Mouse (Mus musculus): ENCODE measurements at regions not wholly inside any gene's neighbourhood (a gene's known extent, or its start where the extent isn't known, plus 50 kb on each side); places are given as distances from the start of the nearest gene placed in this dataset.

GRCm38 (mm10) chr4:153236680-153237079 lies 245.9 kb downstream of the Ajap1 start:
- DNase-seq (ENCODE audit: low spot score) (no peak), ATAC-seq (ENCODE audit: extremely low read depth, insufficient number of reproducible peaks, low FRiP score, poor library complexity, severe bottlenecking) (no peak)
- no peaks in the 10 kb centered on the region for H3K36me3 ChIP-seq (replicated peaks)
- H3K27me3 ChIP-seq (ENCODE audit: insufficient read depth, low read length), result no peaks in the 10 kb centered on the region
- peaks cover 83% of the 10 kb centered on the region for H3K9me3 ChIP-seq (replicated peaks)
- no peaks in the 10 kb centered on the region for H3K4me1 ChIP-seq (ENCODE audit: insufficient read depth, low read depth, low read length)
- no peak overlapping the region for H3K4me3 ChIP-seq (ENCODE audit: low read depth, low read length)
- TF ChIP-seq TAL1 (conservative IDR thresholded peaks at IDR 0.05; ENCODE audit: low read depth, low read length) (no peak), CTCF (IDR thresholded peaks at IDR 0.05; ENCODE audit: low read depth, low read length) (no peak), POLR2AphosphoS5 (IDR thresholded peaks at IDR 0.05; ENCODE audit: insufficient replicate concordance, low read depth, low read length) (no peak), GATA1 (IDR thresholded peaks at IDR 0.05; ENCODE audit: borderline replicate concordance, low read length) (no peak), GATA2 (IDR thresholded peaks at IDR 0.05; ENCODE audit: borderline replicate concordance, low read depth, low read length) (no peak)

- TF ChIP-seq POLR2AphosphoS5 (IDR thresholded peaks at IDR 0.05; ENCODE audit: insufficient replicate concordance, low read depth, low read length) (no peak), GATA2 (IDR thresholded peaks at IDR 0.05; ENCODE audit: borderline replicate concordance, low read depth, low read length) (no peak), TAL1 (conservative IDR thresholded peaks at IDR 0.05; ENCODE audit: low read depth, low read length) (no peak), CTCF (IDR thresholded peaks at IDR 0.05; ENCODE audit: low read depth, low read length) (no peak), GATA1 (IDR thresholded peaks at IDR 0.05; ENCODE audit: borderline replicate concordance, low read length) (no peak)
- H3K36me3 ChIP-seq (replicated peaks), result no peaks in the 10 kb centered on the region
- no peak overlapping the region for H3K4me3 ChIP-seq (ENCODE audit: low read depth, low read length)
- DNase-seq (ENCODE audit: low spot score) (no peak), ATAC-seq (ENCODE audit: extremely low read depth, insufficient number of reproducible peaks, low FRiP score, poor library complexity, severe bottlenecking) (no peak)
- peaks cover 82% of the 10 kb centered on the region for H3K9me3 ChIP-seq (replicated peaks)
- H3K27me3 ChIP-seq (ENCODE audit: insufficient read depth, low read length), result no peaks in the 10 kb centered on the region
- no peaks in the 10 kb centered on the region for H3K4me1 ChIP-seq (ENCODE audit: insufficient read depth, low read depth, low read length)
Observed at GRCm38 (mm10) chr4:153233762-153234161, 248.8 kb downstream of the Ajap1 start.

DNA sequence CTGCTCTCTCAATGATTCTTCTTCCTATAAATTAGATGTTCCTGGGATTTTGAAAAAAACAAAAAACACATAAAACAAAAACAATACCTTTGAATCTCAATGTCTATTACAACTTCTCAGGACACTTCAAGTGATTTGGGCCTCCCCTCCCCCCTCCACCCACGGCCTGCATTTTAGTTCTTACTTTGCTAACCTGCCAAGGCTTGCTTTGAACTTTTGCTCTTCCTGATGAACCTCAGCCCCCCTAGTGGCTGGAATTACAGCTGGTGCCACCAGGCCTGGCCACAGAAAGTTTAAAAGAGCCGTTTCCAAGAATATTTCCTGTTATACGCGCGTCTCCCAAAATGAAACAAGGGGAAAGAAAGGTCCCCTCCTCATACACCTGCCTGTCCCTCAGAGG lies 253.4 kb downstream of the Ajap1 start:
- TF ChIP-seq GATA1 (IDR thresholded peaks at IDR 0.05; ENCODE audit: borderline replicate concordance, low read length) (no peak), GATA2 (IDR thresholded peaks at IDR 0.05; ENCODE audit: borderline replicate concordance, low read depth, low read length) (no peak), CTCF (IDR thresholded peaks at IDR 0.05; ENCODE audit: low read depth, low read length) (no peak), TAL1 (conservative IDR thresholded peaks at IDR 0.05; ENCODE audit: low read depth, low read length) (no peak), POLR2AphosphoS5 (IDR thresholded peaks at IDR 0.05; ENCODE audit: insufficient replicate concordance, low read depth, low read length) (no peak)
- DNase-seq (ENCODE audit: low spot score) (no peak), ATAC-seq (ENCODE audit: extremely low read depth, insufficient number of reproducible peaks, low FRiP score, poor library complexity, severe bottlenecking) (no peak)
- no peaks in the 10 kb centered on the region for H3K36me3 ChIP-seq (replicated peaks)
- peaks cover 84% of the 10 kb centered on the region for H3K9me3 ChIP-seq (replicated peaks)
- H3K27me3 ChIP-seq (ENCODE audit: insufficient read depth, low read length), result no peaks in the 10 kb centered on the region
- H3K4me1 ChIP-seq (ENCODE audit: insufficient read depth, low read depth, low read length), result no peaks in the 10 kb centered on the region
- no peak overlapping the region for H3K4me3 ChIP-seq (ENCODE audit: low read depth, low read length)

- Histone ChIP-seq H3K4me3 (ENCODE audit: low read depth, low read length) (no peak overlapping the region), H3K4me1 (ENCODE audit: insufficient read depth, low read depth, low read length) (no peaks in the 10 kb centered on the region), H3K36me3 (replicated peaks) (no peaks in the 10 kb centered on the region), H3K9me3 (replicated peaks) (peaks cover 85% of the 10 kb centered on the region), H3K27me3 (ENCODE audit: insufficient read depth, low read length) (no peaks in the 10 kb centered on the region)
- TF ChIP-seq TAL1 (conservative IDR thresholded peaks at IDR 0.05; ENCODE audit: low read depth, low read length), result no peak
- no peak for TF ChIP-seq CTCF (IDR thresholded peaks at IDR 0.05; ENCODE audit: low read depth, low read length)
- no peak for TF ChIP-seq GATA1 (IDR thresholded peaks at IDR 0.05; ENCODE audit: borderline replicate concordance, low read length)
- no peak for TF ChIP-seq POLR2AphosphoS5 (IDR thresholded peaks at IDR 0.05; ENCODE audit: insufficient replicate concordance, low read depth, low read length)
- TF ChIP-seq GATA2 (IDR thresholded peaks at IDR 0.05; ENCODE audit: borderline replicate concordance, low read depth, low read length), result no peak
- ATAC-seq (ENCODE audit: extremely low read depth, insufficient number of reproducible peaks, low FRiP score, poor library complexity, severe bottlenecking) (no peak), DNase-seq (ENCODE audit: low spot score) (no peak)
Observed at GRCm38 (mm10) chr4:153227680-153228420, 254.8 kb downstream of the Ajap1 start.

DNA sequence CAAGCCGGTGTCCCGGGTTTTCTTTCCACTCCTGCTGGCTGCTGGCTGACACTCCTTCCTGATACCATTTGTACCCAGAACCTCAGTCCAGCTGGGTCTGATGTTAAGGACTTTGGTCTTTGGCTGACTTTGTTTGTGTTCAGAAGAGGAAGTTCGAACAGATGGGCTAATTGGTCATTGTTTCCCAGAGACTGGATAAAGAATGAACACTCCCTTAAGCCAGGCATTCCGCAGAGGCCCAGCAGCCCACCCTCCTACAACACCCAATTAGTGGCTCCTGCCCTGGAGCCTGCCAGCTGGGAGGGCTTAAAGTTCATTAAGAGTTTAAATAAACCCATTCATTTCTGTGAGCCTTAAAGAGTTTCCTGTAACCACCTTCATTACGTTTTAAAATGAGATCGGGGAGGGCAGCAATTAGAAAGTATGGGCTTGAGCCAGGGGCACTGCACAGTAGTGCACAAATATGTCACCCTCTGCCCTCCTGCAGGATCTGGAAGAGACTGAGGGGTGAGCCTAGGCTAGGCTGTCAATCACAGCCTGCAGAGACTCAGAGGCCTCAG lies 257.9 kb downstream of the Ajap1 start:
- no peaks in the 10 kb centered on the region for H3K27me3 ChIP-seq (ENCODE audit: insufficient read depth, low read length)
- H3K36me3 ChIP-seq (replicated peaks), result no peaks in the 10 kb centered on the region
- peaks cover 82% of the 10 kb centered on the region for H3K9me3 ChIP-seq (replicated peaks)
- no peak overlapping the region for H3K4me3 ChIP-seq (ENCODE audit: low read depth, low read length)
- ATAC-seq (ENCODE audit: extremely low read depth, insufficient number of reproducible peaks, low FRiP score, poor library complexity, severe bottlenecking) (no peak), DNase-seq (ENCODE audit: low spot score) (no peak)
- no peak for TF ChIP-seq GATA2 (IDR thresholded peaks at IDR 0.05; ENCODE audit: borderline replicate concordance, low read depth, low read length)
- no peaks in the 10 kb centered on the region for H3K4me1 ChIP-seq (ENCODE audit: insufficient read depth, low read depth, low read length)

- H3K27me3 ChIP-seq (ENCODE audit: insufficient read depth, low read length), result no peaks in the 10 kb centered on the region
- TF ChIP-seq POLR2AphosphoS5 (IDR thresholded peaks at IDR 0.05; ENCODE audit: insufficient replicate concordance, low read depth, low read length) (no peak), GATA1 (IDR thresholded peaks at IDR 0.05; ENCODE audit: borderline replicate concordance, low read length) (no peak), TAL1 (conservative IDR thresholded peaks at IDR 0.05; ENCODE audit: low read depth, low read length) (no peak), GATA2 (IDR thresholded peaks at IDR 0.05; ENCODE audit: borderline replicate concordance, low read depth, low read length) (no peak), CTCF (IDR thresholded peaks at IDR 0.05; ENCODE audit: low read depth, low read length) (no peak)
- peaks cover 81% of the 10 kb centered on the region for H3K9me3 ChIP-seq (replicated peaks)
- H3K4me3 ChIP-seq (ENCODE audit: low read depth, low read length), result no peak overlapping the region
- no peak for DNase-seq (ENCODE audit: low spot score)
- ATAC-seq (ENCODE audit: extremely low read depth, insufficient number of reproducible peaks, low FRiP score, poor library complexity, severe bottlenecking), result no peak
- H3K36me3 ChIP-seq (replicated peaks), result no peaks in the 10 kb centered on the region
- H3K4me1 ChIP-seq (ENCODE audit: insufficient read depth, low read depth, low read length), result no peaks in the 10 kb centered on the region
Observed at GRCm38 (mm10) chr4:153223019-153223418, 259.6 kb downstream of the Ajap1 start.

Measured in G1E (cell line).